Mouse (Mus musculus) heart, postnatal 0 days (tissue): Measurements from ENCODE around the gene Zan.

Source experiments
- CTCF ChIP-seq: IDR thresholded peaks from 2 replicates; pipeline ENCODE4 v1.5.1; 2016; ENCODE audit warnings: antibody characterized with exemption, control low read depth, low read depth
- EP300 ChIP-seq: IDR thresholded peaks from 2 replicates; pipeline ENCODE4 v1.6.1; 2016; ENCODE audit warnings: antibody characterized with exemption, low read depth

DNA sequence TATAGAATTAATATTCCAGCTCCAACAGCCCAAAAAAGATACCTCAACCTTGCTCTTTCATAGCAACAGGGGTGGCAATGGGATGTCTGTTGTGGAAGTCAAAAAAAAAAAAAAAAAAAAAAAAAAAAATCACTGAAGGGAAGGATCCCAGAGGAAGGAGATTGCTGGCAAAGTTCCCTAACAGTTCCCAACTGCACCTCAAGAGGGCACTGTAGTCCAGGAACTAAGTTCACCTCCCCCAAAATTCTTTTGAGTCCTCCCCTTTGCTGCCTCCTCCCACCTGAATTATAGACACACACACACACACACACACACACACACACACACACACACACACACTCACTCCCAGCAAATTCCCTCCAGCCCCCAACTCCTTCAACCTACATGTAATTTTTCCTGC, 4.3 kb upstream of the Zan start:
- peak; percentile 68 for TF ChIP-seq CTCF
- TF ChIP-seq EP300: no peak
